Mouse (Mus musculus) myocyte (in vitro differentiated cells): ENCODE measurements around the gene Gm7534. TPM values are rescaled to one million over a fixed set of nuclear protein-coding genes. Genes with fewer than 3 reads are reported as not detected.

Source experiments
- H3K27me3 ChIP-seq: one replicate; pipeline ENCODE4 v1.6.1; 2011; ENCODE audit not compliant: control insufficient read depth, insufficient read depth, insufficient read length
- H3K36me3 ChIP-seq: one replicate; pipeline ENCODE4 v1.6.1; 2011; ENCODE audit not compliant: control insufficient read depth, insufficient read depth
- H3K4me2 ChIP-seq: one replicate; pipeline ENCODE4 v1.6.1; 2011; ENCODE audit warnings: low read depth, control low read depth
- H3K4me3 ChIP-seq: one replicate; pipeline ENCODE4 v1.5.1; 2011; ENCODE audit warnings: mild to moderate bottlenecking, control low read depth, moderate library complexity
- H3K79me2 ChIP-seq: one replicate; pipeline ENCODE4 v1.6.1; 2011; ENCODE audit not compliant: control insufficient read depth, insufficient read depth
- H3ac ChIP-seq: one replicate; pipeline ENCODE4 v1.6.1; 2011; ENCODE audit not compliant: control insufficient read depth, insufficient read length
- CEBPB ChIP-seq: IDR thresholded peaks from 2 replicates; pipeline ENCODE4 v1.6.1; 2011; ENCODE audit warnings: mild to moderate bottlenecking, moderate library complexity; ENCODE audit not compliant: poor library complexity, insufficient read depth, severe bottlenecking
- E2F4 ChIP-seq: IDR thresholded peaks from one replicate; pipeline ENCODE4 v1.6.1; 2011; ENCODE audit warnings: mild to moderate bottlenecking, control low read depth, moderate library complexity; ENCODE audit not compliant: insufficient read depth
- MAX ChIP-seq: IDR thresholded peaks from one replicate; pipeline ENCODE4 v1.6.1; 2011; ENCODE audit warnings: low read depth, mild to moderate bottlenecking, control low read depth
- MYOD1 ChIP-seq, 3 experiments: IDR thresholded peaks; one replicate each; pipeline ENCODE4 v1.6.1; 2011; ENCODE audit warnings: control low read depth in 2 of 3, low read depth in 2 of 3, mild to moderate bottlenecking in 2 of 3, moderate library complexity in 1 of 3; ENCODE audit not compliant: insufficient read length in 2 of 3, control insufficient read depth in 1 of 3
- MYOG ChIP-seq, 3 experiments: IDR thresholded peaks; one replicate each; pipeline ENCODE4 v1.6.1; 2011; ENCODE audit warnings: control low read depth in 2 of 3, low read depth in 2 of 3, mild to moderate bottlenecking in 2 of 3; ENCODE audit not compliant: insufficient read length in 2 of 3, control insufficient read depth in 1 of 3, insufficient read depth in 1 of 3
- POLR2A ChIP-seq: IDR thresholded peaks from one replicate; pipeline ENCODE4 v1.6.1; 2011; ENCODE audit warnings: low read depth, mild to moderate bottlenecking, control low read depth, moderate library complexity; ENCODE audit not compliant: insufficient read length
- POLR2AphosphoS2 ChIP-seq: IDR thresholded peaks from one replicate; pipeline ENCODE4 v1.6.1; 2011; ENCODE audit warnings: low read depth, control low read depth; ENCODE audit not compliant: insufficient read length
- REST ChIP-seq: IDR thresholded peaks from one replicate; pipeline ENCODE4 v1.6.1; 2011; ENCODE audit warnings: mild to moderate bottlenecking, control low read depth, moderate library complexity; ENCODE audit not compliant: insufficient read depth, insufficient read length
- SRF ChIP-seq: IDR thresholded peaks from one replicate; pipeline ENCODE4 v1.6.1; 2011; ENCODE audit warnings: low read depth; ENCODE audit not compliant: control insufficient read depth, insufficient read length
- TCF12 ChIP-seq: IDR thresholded peaks from one replicate; pipeline ENCODE4 v1.6.1; 2011; ENCODE audit warnings: mild to moderate bottlenecking, control low read depth; ENCODE audit not compliant: poor library complexity, insufficient read depth, severe bottlenecking
- TCF3 ChIP-seq: IDR thresholded peaks from one replicate; pipeline ENCODE4 v1.6.1; 2011; ENCODE audit warnings: low read depth, control low read depth; ENCODE audit not compliant: insufficient read length
- USF1 ChIP-seq: IDR thresholded peaks from one replicate; pipeline ENCODE4 v1.6.1; 2011; ENCODE audit warnings: low read depth, mild to moderate bottlenecking, control low read depth, moderate library complexity
- polyA plus RNA-seq: library from polyadenylated mRNA; unstranded; fragments of >200 nt; fragmentation: generic; extraction: Trizol; gene quantifications from one replicate; pipeline ENCODE4 v1.2.1, GENCODE M21; 2012; ENCODE audit warnings: missing spikeins

Gm7534 gene
- polyA plus RNA-seq, 1 experiment = not detected

DNA sequence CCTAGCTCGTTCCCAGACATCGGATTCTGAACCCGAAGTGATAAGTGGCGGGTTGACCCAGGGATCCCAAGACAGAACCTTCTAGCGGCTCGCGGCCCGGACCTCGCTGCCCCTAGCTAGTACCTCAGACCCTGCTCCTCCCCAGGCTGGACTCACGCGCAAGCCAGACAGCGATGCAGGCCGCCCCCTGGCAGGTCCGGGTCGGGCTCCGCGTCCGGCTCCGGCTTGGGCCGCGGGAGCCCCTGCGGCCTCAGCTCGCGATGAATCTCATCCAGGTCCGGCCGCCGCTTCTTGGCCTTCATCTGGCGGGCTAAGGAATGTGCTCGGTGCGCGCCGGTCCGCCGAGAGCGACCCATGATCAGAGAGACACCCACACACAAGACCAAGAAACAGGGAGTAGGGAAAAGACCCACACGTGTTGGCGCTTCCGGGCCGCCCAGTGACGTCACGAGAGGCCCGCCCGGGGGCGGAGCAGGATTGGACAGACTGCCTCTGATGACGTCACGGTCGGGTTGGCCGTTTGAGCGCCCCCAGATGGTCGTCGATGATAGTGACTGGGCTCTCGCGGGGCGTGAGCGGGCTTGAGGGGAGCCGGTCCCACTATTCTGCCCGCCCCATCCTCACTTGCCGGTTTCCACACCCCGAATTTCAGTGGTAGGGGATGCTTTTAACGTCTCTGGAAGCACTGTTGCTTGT is 42.5 kb upstream of the Gm7534 start, which contains the start of gene Zfp593:
Gene Zfp593 (minus strand): TSS at position 445 of the 696 bp plus-strand sequence.
- peaks cover 29% of the 10 kb centered on the region for H3K27me3 ChIP-seq
- TF ChIP-seq USF1 (peak; percentile 11), E2F4 (no peak), MYOD1 (IDR thresholded peaks at IDR 0.05; ENCODE audit: control insufficient read depth in 1 of 3, insufficient read length in 2 of 3, low read depth in 2 of 3) (no peak), MAX (peak; percentile 77), POLR2A (peak; percentile 64), POLR2AphosphoS2 (peak; percentile 60)
- H3K4me3 ChIP-seq = peak within 1 kb of the TSS; percentile 44
- no peaks in the 10 kb centered on the region for H3K79me2 ChIP-seq
- peak within 1 kb of the TSS; percentile 34 for H3ac ChIP-seq
- no peaks in the 10 kb centered on the region for H3K36me3 ChIP-seq
- H3K4me2 ChIP-seq = peak within 1 kb of the TSS; percentile 93

DNA sequence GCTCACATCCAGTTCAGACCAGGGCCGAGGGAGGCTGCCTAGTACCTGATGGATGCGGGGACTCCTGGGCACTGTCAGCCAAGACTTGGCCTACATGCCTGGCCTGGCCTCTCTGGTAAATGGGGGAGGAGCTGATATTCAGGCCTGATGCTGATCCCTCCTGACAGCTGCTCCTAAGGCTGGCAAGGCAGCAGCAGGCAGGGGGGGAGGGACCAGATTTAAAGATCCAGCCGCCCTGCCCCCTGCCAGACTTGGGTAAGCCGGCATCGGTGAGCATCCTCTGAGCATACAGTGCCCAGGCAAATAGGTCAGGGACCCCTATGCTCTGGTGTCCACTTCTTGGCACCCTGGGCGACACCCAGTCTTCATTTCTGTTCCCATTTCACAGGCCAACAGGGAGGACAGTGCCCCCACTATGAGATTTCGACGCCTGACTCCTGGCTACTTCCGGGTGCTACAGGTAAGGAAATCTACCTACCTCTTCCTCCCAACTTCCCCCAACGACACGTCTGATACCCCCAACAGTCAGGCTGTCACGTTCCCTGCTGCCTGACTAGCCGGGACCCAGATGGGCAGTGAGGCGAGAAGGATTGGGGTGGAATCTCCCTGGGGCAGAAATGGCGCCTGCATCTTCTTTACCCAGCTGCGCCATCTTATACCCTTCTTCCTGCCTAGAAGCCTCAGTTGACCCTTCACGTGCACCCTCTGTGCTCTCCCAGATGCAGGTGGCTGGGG is 40.9 kb upstream of the Gm7534 start, which contains the start of gene E130218I03Rik:
Gene E130218I03Rik (plus strand): TSS at position 147 of the 735 bp plus-strand sequence.
- peaks cover 15% of the 10 kb centered on the region for H3K27me3 ChIP-seq
- TF ChIP-seq SRF (no peak), MYOD1 (IDR thresholded peaks at IDR 0.05; ENCODE audit: control insufficient read depth in 1 of 3, insufficient read length in 2 of 3, low read depth in 2 of 3) (peak in 2 of 3 experiments; percentile 59 to 77)
- H3K4me3 ChIP-seq = peak within 1 kb of the TSS; percentile 44
- H3K36me3 ChIP-seq = no peaks in the 10 kb centered on the region
- H3ac ChIP-seq = no peak within 1 kb of the TSS
- peak within 1 kb of the TSS; percentile 93 for H3K4me2 ChIP-seq
- no peaks in the 10 kb centered on the region for H3K79me2 ChIP-seq

- Histone ChIP-seq H3ac (no peak overlapping the region), H3K4me3 (no peak overlapping the region), H3K36me3 (no peaks in the 10 kb centered on the region), H3K4me2 (peak overlapping the region; percentile 55), H3K79me2 (no peaks in the 10 kb centered on the region), H3K27me3 (peaks cover 1% of the 10 kb centered on the region)
- TF ChIP-seq TCF12 (no peak), USF1 (no peak), REST (no peak), SRF (no peak), E2F4 (no peak), MAX (no peak), MYOD1 (IDR thresholded peaks at IDR 0.05; ENCODE audit: control insufficient read depth in 1 of 3, insufficient read length in 2 of 3, low read depth in 2 of 3) (no peak), POLR2AphosphoS2 (no peak), POLR2A (no peak), MYOG (IDR thresholded peaks at IDR 0.05; ENCODE audit: control insufficient read depth in 1 of 3, insufficient read depth in 1 of 3, insufficient read length in 2 of 3, low read depth in 2 of 3) (no peak), CEBPB (no peak), TCF3 (no peak)
These were observed 35.9 kb upstream of the Gm7534 start for GRCm38 (mm10) chr4:134238686-134239085.

GRCm38 (mm10) chr4:134238279-134238651 is 35.5 kb upstream of the Gm7534 start, which contains the start of gene Cnksr1:
Gene Cnksr1 (minus strand): TSS chr4:134238399.
- Histone ChIP-seq H3K27me3 (peaks cover 5% of the 10 kb centered on the region), H3K79me2 (no peaks in the 10 kb centered on the region), H3K4me3 (no peak within 1 kb of the TSS), H3K4me2 (peak within 1 kb of the TSS; percentile 55), H3K36me3 (no peaks in the 10 kb centered on the region), H3ac (no peak within 1 kb of the TSS)
- TF ChIP-seq MYOD1 (IDR thresholded peaks at IDR 0.05; ENCODE audit: control insufficient read depth in 1 of 3, insufficient read length in 2 of 3, low read depth in 2 of 3) (peak in 1 of 3 experiments; percentile 30), MAX (no peak)

DNA sequence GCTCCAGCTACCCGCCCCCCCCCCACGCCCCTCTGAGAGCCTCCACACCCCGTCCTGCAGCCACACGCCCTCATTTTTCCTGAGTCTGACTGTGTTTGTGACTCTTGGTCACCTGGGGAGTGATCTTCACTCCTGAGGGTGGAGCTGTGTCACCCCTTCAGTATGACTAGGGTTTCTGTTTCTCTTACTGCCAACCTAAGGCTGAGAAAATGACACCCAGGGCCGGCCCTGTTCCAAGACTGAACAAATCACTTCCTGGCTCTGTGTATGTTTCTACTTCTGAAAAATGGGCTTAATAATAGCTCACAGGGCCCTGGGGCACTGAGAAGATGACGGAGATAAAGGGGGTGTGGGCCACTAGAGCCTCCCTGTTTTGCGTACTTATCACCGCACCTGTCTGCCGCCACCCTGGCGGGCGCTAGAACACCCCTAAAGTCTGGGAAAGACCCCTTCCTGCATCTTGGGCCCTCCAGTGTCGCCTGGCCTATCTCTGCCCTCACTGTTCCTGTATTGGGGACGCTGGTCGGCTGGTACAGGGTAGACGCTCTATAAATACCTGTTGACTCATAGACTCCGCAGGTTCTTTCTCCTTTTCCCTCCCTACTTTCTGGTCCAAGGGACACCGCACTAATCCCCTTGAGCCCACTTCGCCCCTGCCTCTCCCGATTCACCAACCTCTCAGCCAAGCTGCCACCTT is 34.9 kb upstream of the Gm7534 start:
- peaks cover 11% of the 10 kb centered on the region for H3K27me3 ChIP-seq
- no peak overlapping the region for H3K4me3 ChIP-seq
- no peak overlapping the region for H3K4me2 ChIP-seq
- no peaks in the 10 kb centered on the region for H3K79me2 ChIP-seq
- no peak overlapping the region for H3ac ChIP-seq
- TF ChIP-seq POLR2A (no peak), TCF12 (no peak), REST (no peak), E2F4 (no peak), SRF (no peak)
- no peaks in the 10 kb centered on the region for H3K36me3 ChIP-seq
